Mouse (Mus musculus): Measurements from ENCODE around the gene C8g. TPM values are rescaled to one million over a fixed set of nuclear protein-coding genes. Genes with fewer than 3 reads are reported as not detected.

Gene C8g
- polyA plus RNA-seq, 1 experiment from 2014 or later, result 6.7 TPM

GRCm38 (mm10) chr2:25533707-25534106 is 32.2 kb upstream of the C8g start:
- H3K9me3 ChIP-seq, result no peaks in the 10 kb centered on the region
- no peaks in the 10 kb centered on the region for H3K27me3 ChIP-seq (replicated peaks; ENCODE audit: low read depth, poor library complexity, severe bottlenecking)
- H3K27ac ChIP-seq (replicated peaks), result no peak overlapping the region
- peaks cover 100% of the 10 kb centered on the region for H3K36me3 ChIP-seq (replicated peaks)
- DNase-seq (ENCODE audit: low spot score), result no peak
- no peak overlapping the region for H3K4me3 ChIP-seq
- WGBS, result 89% methylated on average over 2 of the region's 2 CpGs
- H3K4me1 ChIP-seq, result no peaks in the 10 kb centered on the region

- no peaks in the 10 kb centered on the region for H3K4me1 ChIP-seq
- no peak overlapping the region for H3K27ac ChIP-seq (replicated peaks)
- no peaks in the 10 kb centered on the region for H3K9me3 ChIP-seq
- H3K27me3 ChIP-seq (replicated peaks; ENCODE audit: low read depth, poor library complexity, severe bottlenecking), result no peaks in the 10 kb centered on the region
- DNase-seq (ENCODE audit: low spot score), result no peak
- 89% methylated on average over 9 of the region's 9 CpGs for WGBS
- peaks cover 98% of the 10 kb centered on the region for H3K36me3 ChIP-seq (replicated peaks)
- no peak overlapping the region for H3K4me3 ChIP-seq
Observed at GRCm38 (mm10) chr2:25526510-25527302, 25.2 kb upstream of the C8g start.

GRCm38 (mm10) chr2:25509912-25510311 is 8.4 kb upstream of the C8g start:
- WGBS, result 67% methylated on average over 3 of the region's 3 CpGs
- Histone ChIP-seq H3K9me3 (no peaks in the 10 kb centered on the region), H3K36me3 (replicated peaks) (peaks cover 13% of the 10 kb centered on the region), H3K4me1 (0 out of 2 replicates have a peak, but pooled peaks cover 4% of the 10 kb centered on the region), H3K4me3 (no peak overlapping the region), H3K27ac (replicated peaks) (no peak overlapping the region), H3K27me3 (replicated peaks; ENCODE audit: low read depth, poor library complexity, severe bottlenecking) (no peaks in the 10 kb centered on the region)
- no peak for DNase-seq (ENCODE audit: low spot score)

GRCm38 (mm10) chr2:25506964-25507363 is 5.4 kb upstream of the C8g start:
- 45% methylated on average over 5 of the region's 5 CpGs for WGBS
- no peak for DNase-seq (ENCODE audit: low spot score)
- Histone ChIP-seq H3K9me3 (no peaks in the 10 kb centered on the region), H3K4me3 (no peak overlapping the region), H3K27me3 (replicated peaks; ENCODE audit: low read depth, poor library complexity, severe bottlenecking) (no peaks in the 10 kb centered on the region), H3K36me3 (replicated peaks) (peaks cover 41% of the 10 kb centered on the region), H3K27ac (replicated peaks) (no peak overlapping the region), H3K4me1 (peaks cover 8% of the 10 kb centered on the region)

GRCm38 (mm10) chr2:25505860-25506259 is 4.3 kb upstream of the C8g start:
- 89% methylated on average over 4 of the region's 4 CpGs for WGBS
- H3K36me3 ChIP-seq (replicated peaks), result peaks cover 41% of the 10 kb centered on the region
- no peak overlapping the region for H3K4me3 ChIP-seq

GRCm38 (mm10) chr2:25505000-25505399 is 3.5 kb upstream of the C8g start:
- Histone ChIP-seq H3K36me3 (replicated peaks) (peaks cover 41% of the 10 kb centered on the region), H3K9me3 (no peaks in the 10 kb centered on the region), H3K27ac (replicated peaks) (no peak overlapping the region), H3K27me3 (replicated peaks; ENCODE audit: low read depth, poor library complexity, severe bottlenecking) (no peaks in the 10 kb centered on the region), H3K4me3 (no peak overlapping the region), H3K4me1 (peaks cover 20% of the 10 kb centered on the region)
- 90% methylated on average over 1 of the region's 1 CpGs for WGBS
- no peak for DNase-seq (ENCODE audit: low spot score)

More at GRCm38 (mm10) chr2:25505860-25506259, 4.3 kb upstream of the C8g start:
- Histone ChIP-seq H3K27ac (replicated peaks) (no peak overlapping the region), H3K4me1 (peaks cover 17% of the 10 kb centered on the region), H3K27me3 (replicated peaks; ENCODE audit: low read depth, poor library complexity, severe bottlenecking) (no peaks in the 10 kb centered on the region), H3K9me3 (no peaks in the 10 kb centered on the region)
- DNase-seq (ENCODE audit: low spot score), result no peak

GRCm38 (mm10) chr2:25504538-25504937 is 3.0 kb upstream of the C8g start:
- no peak for DNase-seq (ENCODE audit: low spot score)
- Histone ChIP-seq H3K4me3 (no peak overlapping the region), H3K36me3 (replicated peaks) (peaks cover 41% of the 10 kb centered on the region), H3K27me3 (replicated peaks; ENCODE audit: low read depth, poor library complexity, severe bottlenecking) (no peaks in the 10 kb centered on the region), H3K27ac (replicated peaks) (no peak overlapping the region), H3K4me1 (peaks cover 24% of the 10 kb centered on the region), H3K9me3 (no peaks in the 10 kb centered on the region)
- WGBS, result 95% methylated on average over 19 of the region's 19 CpGs

GRCm38 (mm10) chr2:25502726-25503125 is 1.2 kb upstream of the C8g start:
- DNase-seq (ENCODE audit: low spot score), result no peak
- Histone ChIP-seq H3K4me1 (peaks cover 30% of the 10 kb centered on the region), H3K27ac (replicated peaks) (no peak overlapping the region), H3K9me3 (no peaks in the 10 kb centered on the region), H3K4me3 (peak overlapping the region; percentile 92; the same call in 1 of the 2 replicates), H3K36me3 (replicated peaks) (peaks cover 41% of the 10 kb centered on the region), H3K27me3 (replicated peaks; ENCODE audit: low read depth, poor library complexity, severe bottlenecking) (no peaks in the 10 kb centered on the region)
- 88% methylated on average over 3 of the region's 3 CpGs for WGBS

GRCm38 (mm10) chr2:25500576-25501405 is 728 bp downstream of the C8g start, which contains the start of gene Fbxw5:
Gene Fbxw5, plus strand, starts transcription at chr2:25500750.
- Histone ChIP-seq H3K9me3 (no peaks in the 10 kb centered on the region), H3K4me3 (peak within 1 kb of the TSS; percentile 92), H3K36me3 (replicated peaks) (peaks cover 37% of the 10 kb centered on the region), H3K27ac (replicated peaks) (peak within 1 kb of the TSS; percentile 95), H3K27me3 (replicated peaks; ENCODE audit: low read depth, poor library complexity, severe bottlenecking) (no peaks in the 10 kb centered on the region), H3K4me1 (peaks cover 30% of the 10 kb centered on the region)
- WGBS, result 1% methylated on average over 44 of the region's 44 CpGs
- peak; percentile 97 for DNase-seq (ENCODE audit: low spot score)

- H3K4me1 ChIP-seq, result peaks cover 30% of the 10 kb centered on the region
- H3K27ac ChIP-seq (replicated peaks), result peak overlapping the region; percentile 95
- 66% methylated on average over 6 of the region's 6 CpGs for WGBS
- H3K27me3 ChIP-seq (replicated peaks; ENCODE audit: low read depth, poor library complexity, severe bottlenecking), result no peaks in the 10 kb centered on the region
- H3K36me3 ChIP-seq (replicated peaks), result peaks cover 31% of the 10 kb centered on the region
- H3K9me3 ChIP-seq, result no peaks in the 10 kb centered on the region
- peak overlapping the region; percentile 92 for H3K4me3 ChIP-seq
- DNase-seq (ENCODE audit: low spot score), result no peak
Observed at GRCm38 (mm10) chr2:25500071-25500575, 1.4 kb downstream of the C8g start.

- 71% methylated on average over 15 of the region's 15 CpGs for WGBS
- no peak overlapping the region for H3K27ac ChIP-seq (replicated peaks)
- H3K9me3 ChIP-seq, result no peaks in the 10 kb centered on the region
- DNase-seq (ENCODE audit: low spot score), result no peak
- peaks cover 18% of the 10 kb centered on the region for H3K36me3 ChIP-seq (replicated peaks)
- no peaks in the 10 kb centered on the region for H3K27me3 ChIP-seq (replicated peaks; ENCODE audit: low read depth, poor library complexity, severe bottlenecking)
- H3K4me1 ChIP-seq, result peaks cover 30% of the 10 kb centered on the region
- 0 out of 2 replicates have a peak overlapping the region, but pooled peaks have one; percentile 8 for H3K4me3 ChIP-seq
Observed at GRCm38 (mm10) chr2:25498622-25499478, 2.7 kb downstream of the C8g start.
